Mouse (Mus musculus) embryonic facial prominence, embryonic 14.5 days (tissue): ENCODE results near the gene Anapc5. TPM values are rescaled to one million over a fixed set of nuclear protein-coding genes. Genes with fewer than 3 reads are reported as not detected.
A peak's percentile ranks its signal among the peaks of the same experiment; 100 is the strongest.

ENCODE experiments used
- ATAC-seq: fragments of 200-750 bp; cut with Nextera tagmentation; 2 replicates; pipeline ENCODE4 v1.8.0; 2017; ENCODE audit warnings: low read depth, moderate number of reproducible peaks, moderate TSS enrichment
- DNase-seq: peaks from one replicate; pipeline ENCODE4 v3.0.0-alpha.2; 2015; ENCODE audit warnings: low spot score
- H3K27ac ChIP-seq: fragments of 300-500 bp; sonication (generic); replicated peaks from 2 replicates; pipeline ENCODE4 v1.5.1; 2014; ENCODE audit warnings: low read depth, mild to moderate bottlenecking, low read length, moderate library complexity
- H3K27me3 ChIP-seq: fragments of 300-500 bp; sonication (generic); replicated peaks from 2 replicates; pipeline ENCODE4 v1.6.1; 2014; ENCODE audit warnings: low read length; ENCODE audit not compliant: control insufficient read depth, insufficient read depth
- H3K36me3 ChIP-seq: fragments of 300-500 bp; sonication (generic); 2 replicates; pipeline ENCODE4 v1.6.1; 2014; ENCODE audit warnings: low read length, mixed read lengths; ENCODE audit not compliant: control insufficient read depth, insufficient read depth
- H3K4me1 ChIP-seq: fragments of 300-500 bp; sonication (generic); 2 replicates; pipeline ENCODE4 v1.6.1; 2014; ENCODE audit warnings: antibody characterized with exemption, low read length; ENCODE audit not compliant: control insufficient read depth, insufficient read depth
- H3K4me2 ChIP-seq: fragments of 300-500 bp; sonication (generic); 2 replicates; pipeline ENCODE4 v1.6.1; 2014; ENCODE audit warnings: low read depth, mild to moderate bottlenecking, low read length, moderate library complexity, mixed read lengths
- H3K4me3 ChIP-seq: fragments of 300-500 bp; sonication (generic); 2 replicates; pipeline ENCODE4 v1.5.1; 2014; ENCODE audit warnings: low read depth, mild to moderate bottlenecking, low read length
- H3K9ac ChIP-seq: fragments of 300-500 bp; sonication (generic); 2 replicates; pipeline ENCODE4 v1.6.1; 2014; ENCODE audit warnings: low read depth, mild to moderate bottlenecking, low read length, moderate library complexity, mixed read lengths
- H3K9me3 ChIP-seq: fragments of 300-500 bp; sonication (generic); 2 replicates; pipeline ENCODE4 v1.6.1; 2016; ENCODE audit warnings: low read length; ENCODE audit not compliant: control insufficient read depth
- WGBS: fragments of 180-500 bp; shearing (Covaris S2); extraction: QIAGEN DNeasy Blood & Tissue Kit; methylation state at CpG from one replicate; pipeline ENCODE4 v1.1.7; 2014; 5-methylcytosine and 5-hydroxymethylcytosine counted together
- polyA plus RNA-seq: library from polyadenylated mRNA; unstranded; fragments of >200 nt; fragmentation: Nextera tagmentation; extraction: Ambion mirVana; gene quantifications from 2 replicates; pipeline ENCODE4 v1.2.1, GENCODE M21; 2014

Gene Anapc5
- polyA plus RNA-seq, 1 experiment from 2014 or later: 367 TPM

DNA sequence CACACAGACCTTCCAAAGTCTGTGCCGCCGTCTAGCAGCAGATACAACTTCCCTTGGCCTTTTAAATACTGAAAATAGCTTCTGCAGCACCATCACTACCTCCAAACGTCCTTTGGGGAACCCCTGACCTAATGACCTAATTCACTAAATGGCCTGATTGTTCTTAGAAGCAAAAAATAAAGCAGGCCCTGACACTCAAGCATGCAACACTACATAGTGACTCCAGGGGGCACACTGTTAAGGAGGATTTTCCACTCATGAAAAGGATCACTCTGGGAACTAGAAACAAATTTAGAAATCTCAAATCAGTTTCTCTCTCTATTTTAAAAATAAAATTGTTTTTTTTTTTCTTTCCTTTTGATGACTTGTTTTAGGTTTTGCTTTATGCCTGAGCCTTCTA, 15.6 kb downstream of the Anapc5 start:
- Histone ChIP-seq H3K4me3 (no peak overlapping the region), H3K9me3 (no peaks in the 10 kb centered on the region), H3K4me1 (no peaks in the 10 kb centered on the region), H3K9ac (no peak overlapping the region), H3K27me3 (no peaks in the 10 kb centered on the region), H3K27ac (no peak overlapping the region), H3K4me2 (no peak overlapping the region), H3K36me3 (peaks cover 91% of the 10 kb centered on the region)
- ATAC-seq (no peak), DNase-seq (no peak)
- WGBS: 52% methylated on average over 3 of the region's 3 CpGs

DNA sequence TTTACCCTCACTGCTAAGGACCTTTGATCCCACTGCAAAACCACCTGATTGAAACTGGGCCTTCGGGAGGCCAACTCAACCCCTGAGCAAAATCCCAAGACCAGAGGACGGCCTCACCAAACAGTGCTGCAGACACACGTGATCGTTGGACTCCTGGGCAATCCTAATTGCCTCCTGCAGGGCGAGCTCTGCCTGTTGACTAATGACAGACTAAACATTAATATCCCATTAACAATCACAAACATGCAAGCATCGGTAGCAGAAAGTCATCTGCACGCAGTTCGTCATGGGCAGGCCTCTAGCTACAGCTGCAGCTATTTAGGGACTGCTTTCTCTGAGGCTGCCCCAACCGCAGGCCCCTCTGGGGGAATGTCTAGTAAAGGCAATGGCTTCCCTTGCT, 18.4 kb downstream of the Anapc5 start:
- DNase-seq: peak; percentile 74
- no peaks in the 10 kb centered on the region for H3K4me1 ChIP-seq
- no peak overlapping the region for H3K9ac ChIP-seq
- no peaks in the 10 kb centered on the region for H3K9me3 ChIP-seq
- H3K4me2 ChIP-seq: no peak overlapping the region
- H3K27me3 ChIP-seq: no peaks in the 10 kb centered on the region
- WGBS: 67% methylated on average over 9 of the region's 9 CpGs
- peaks cover 100% of the 10 kb centered on the region for H3K36me3 ChIP-seq
- H3K4me3 ChIP-seq: no peak overlapping the region
- H3K27ac ChIP-seq: no peak overlapping the region
- no peak for ATAC-seq

DNA sequence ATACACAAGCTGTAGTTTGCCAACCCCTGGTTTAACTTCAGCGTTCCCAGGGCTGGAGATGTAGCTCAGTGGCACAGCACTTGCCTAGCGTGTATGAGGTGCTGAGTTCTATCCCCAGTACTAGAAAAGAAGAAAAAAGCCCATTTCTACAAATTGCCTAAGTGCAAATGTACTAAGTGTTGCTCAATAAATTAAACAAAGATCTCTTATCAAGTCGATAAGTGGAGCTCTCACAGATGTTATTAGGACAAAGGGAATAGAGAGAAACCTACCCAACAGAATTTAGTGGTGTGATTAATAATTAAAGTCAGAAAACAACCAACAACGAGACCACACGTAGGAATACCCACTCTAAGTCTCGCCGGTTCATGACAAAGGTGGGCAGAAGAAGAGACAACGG, 19.5 kb downstream of the Anapc5 start:
- Histone ChIP-seq H3K4me1 (no peaks in the 10 kb centered on the region), H3K27ac (no peak overlapping the region), H3K9ac (no peak overlapping the region), H3K9me3 (no peaks in the 10 kb centered on the region), H3K27me3 (no peaks in the 10 kb centered on the region), H3K4me3 (no peak overlapping the region), H3K4me2 (no peak overlapping the region), H3K36me3 (peaks cover 97% of the 10 kb centered on the region)
- ATAC-seq: no peak
- DNase-seq: no peak
- 97% methylated on average over 8 of the region's 8 CpGs for WGBS

DNA sequence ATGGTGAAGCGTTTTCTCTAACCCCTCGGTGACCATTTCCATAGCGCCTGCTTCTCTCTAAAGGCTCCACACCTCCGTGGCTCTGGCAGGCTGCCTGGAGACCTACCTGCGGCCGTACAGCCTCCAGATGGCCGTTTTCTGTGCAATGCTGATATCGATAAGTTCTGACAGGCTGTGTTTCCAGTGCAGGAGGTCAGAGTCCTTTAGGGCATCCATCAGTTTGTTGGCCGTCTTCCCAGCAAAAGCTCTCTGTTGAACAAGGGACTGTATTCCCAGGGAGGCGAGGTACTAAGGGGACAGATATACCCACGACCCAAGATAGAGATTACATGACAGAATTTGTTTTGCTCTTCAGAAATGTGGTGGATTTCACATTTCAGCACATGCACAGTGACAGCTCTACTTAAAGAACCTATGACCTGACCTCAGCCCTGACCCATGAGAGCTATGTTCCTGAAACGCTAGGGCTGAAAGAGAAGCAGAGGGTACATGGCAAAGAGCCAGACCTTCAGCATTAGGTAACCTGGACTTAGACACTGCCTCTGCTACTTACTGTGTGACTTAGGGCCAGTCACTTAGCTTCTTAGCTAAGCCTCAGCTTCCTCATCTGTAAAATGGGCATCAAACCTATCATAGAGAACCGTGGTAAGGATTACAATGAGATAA, 20.7 kb downstream of the Anapc5 start:
- ATAC-seq (no peak), DNase-seq (no peak)
- Histone ChIP-seq H3K4me2 (no peak overlapping the region), H3K4me3 (no peak overlapping the region), H3K27ac (no peak overlapping the region), H3K9ac (no peak overlapping the region), H3K9me3 (no peaks in the 10 kb centered on the region), H3K36me3 (peaks cover 96% of the 10 kb centered on the region), H3K27me3 (no peaks in the 10 kb centered on the region), H3K4me1 (no peaks in the 10 kb centered on the region)
- WGBS: 61% methylated on average over 13 of the region's 13 CpGs

DNA sequence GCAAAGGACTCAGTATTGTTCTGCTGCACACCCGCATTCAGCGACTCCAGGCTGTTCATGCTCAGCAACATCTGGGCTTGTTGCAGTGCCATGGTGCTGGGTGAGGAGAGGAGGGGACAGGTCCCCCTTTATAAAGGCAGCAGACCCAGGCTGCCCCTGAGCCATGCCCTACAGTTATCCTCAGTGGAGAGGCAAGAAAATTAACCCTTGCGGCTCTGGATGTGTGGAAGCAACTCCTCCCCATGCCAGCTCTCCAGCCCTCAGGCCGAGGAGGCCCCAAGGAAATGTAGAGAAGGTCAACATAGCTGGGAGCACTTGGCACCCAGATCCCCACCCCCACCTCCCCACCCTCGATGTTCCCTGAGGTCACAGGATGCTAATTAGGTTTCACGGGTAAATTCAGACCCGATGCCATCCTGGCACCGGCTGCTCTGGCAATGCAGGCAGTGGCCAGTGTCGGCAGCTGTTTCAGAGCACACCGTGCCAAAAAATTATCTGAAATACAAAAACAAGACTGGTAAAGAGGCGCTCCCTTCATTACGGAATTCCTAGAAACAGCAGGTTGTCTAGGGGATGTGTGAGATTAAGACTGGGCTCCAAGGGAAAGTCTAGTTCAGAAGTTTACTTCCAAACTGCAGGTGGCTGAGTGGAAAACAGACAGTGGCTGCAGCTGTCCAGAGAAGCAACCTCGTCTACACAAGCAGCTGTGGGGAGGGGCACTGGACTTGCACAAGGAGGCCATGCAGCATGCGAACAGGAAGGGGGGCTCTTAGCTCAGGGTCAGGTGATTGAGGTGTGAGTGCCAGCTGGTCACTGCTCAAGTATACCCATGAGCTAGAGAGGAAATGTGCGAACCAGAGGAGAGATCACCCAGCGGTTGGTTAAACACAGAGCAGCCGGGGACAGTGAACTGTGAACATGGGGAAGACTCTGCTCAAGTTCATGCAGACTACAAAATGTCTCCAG, 21.5 kb downstream of the Anapc5 start:
- no peak overlapping the region for H3K4me3 ChIP-seq
- H3K27me3 ChIP-seq: no peaks in the 10 kb centered on the region
- 76% methylated on average over 17 of the region's 17 CpGs for WGBS
- ATAC-seq (peak; percentile 53), DNase-seq (peak; percentile 71)
- peaks cover 94% of the 10 kb centered on the region for H3K36me3 ChIP-seq
- 0 out of 2 replicates have a peak overlapping the region, but pooled peaks have one; percentile 33 for H3K27ac ChIP-seq
- no peaks in the 10 kb centered on the region for H3K9me3 ChIP-seq
- H3K9ac ChIP-seq: 0 out of 2 replicates have a peak overlapping the region, but pooled peaks have one; percentile 14
- H3K4me2 ChIP-seq: no peak overlapping the region
- no peaks in the 10 kb centered on the region for H3K4me1 ChIP-seq

DNA sequence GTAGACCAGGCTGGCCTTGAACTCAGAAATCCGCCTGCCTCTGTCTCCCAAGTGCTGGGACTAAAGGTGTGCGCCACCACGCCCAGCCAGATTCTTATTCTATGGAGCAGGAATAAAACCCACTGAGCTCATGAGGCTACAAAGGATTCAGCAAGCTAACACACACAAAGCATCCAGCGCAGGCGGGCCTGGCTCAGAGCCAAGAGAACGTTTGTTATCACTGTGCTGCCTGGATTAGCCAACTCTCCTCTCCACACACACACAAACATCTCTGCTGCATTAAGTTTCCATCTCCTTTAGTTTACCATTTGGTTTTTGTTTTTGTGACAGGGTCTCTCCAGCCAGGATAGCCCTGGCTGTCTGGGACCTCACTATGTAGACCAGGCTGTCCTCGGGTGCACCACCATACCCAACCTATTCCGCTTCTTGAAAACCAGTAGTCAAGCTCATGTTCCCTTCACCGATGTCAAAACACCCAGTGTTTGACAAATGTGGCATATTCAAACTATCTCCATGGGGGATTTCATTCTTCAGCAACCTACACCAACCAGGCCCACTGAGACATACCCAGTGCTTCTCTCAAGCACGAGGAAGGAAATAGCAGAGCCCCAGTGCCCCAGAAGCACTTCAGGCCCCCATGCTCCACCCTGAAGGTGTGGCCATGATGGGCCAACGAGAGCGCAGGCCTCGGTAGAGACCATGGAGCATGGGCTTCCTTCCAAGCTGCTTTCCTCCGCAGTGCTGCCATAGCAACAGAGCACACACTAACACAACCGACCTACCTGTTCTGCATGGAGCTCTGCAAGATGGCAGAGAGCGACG, 22.4 kb downstream of the Anapc5 start:
- 67% methylated on average over 17 of the region's 17 CpGs for WGBS
- H3K9me3 ChIP-seq: no peaks in the 10 kb centered on the region
- no peaks in the 10 kb centered on the region for H3K4me1 ChIP-seq
- peak; percentile 67 for ATAC-seq
- peak; percentile 79 for DNase-seq
- no peak overlapping the region for H3K27ac ChIP-seq
- no peaks in the 10 kb centered on the region for H3K27me3 ChIP-seq
- no peak overlapping the region for H3K4me3 ChIP-seq
- no peak overlapping the region for H3K9ac ChIP-seq
- H3K4me2 ChIP-seq: no peak overlapping the region
- peaks cover 92% of the 10 kb centered on the region for H3K36me3 ChIP-seq

DNA sequence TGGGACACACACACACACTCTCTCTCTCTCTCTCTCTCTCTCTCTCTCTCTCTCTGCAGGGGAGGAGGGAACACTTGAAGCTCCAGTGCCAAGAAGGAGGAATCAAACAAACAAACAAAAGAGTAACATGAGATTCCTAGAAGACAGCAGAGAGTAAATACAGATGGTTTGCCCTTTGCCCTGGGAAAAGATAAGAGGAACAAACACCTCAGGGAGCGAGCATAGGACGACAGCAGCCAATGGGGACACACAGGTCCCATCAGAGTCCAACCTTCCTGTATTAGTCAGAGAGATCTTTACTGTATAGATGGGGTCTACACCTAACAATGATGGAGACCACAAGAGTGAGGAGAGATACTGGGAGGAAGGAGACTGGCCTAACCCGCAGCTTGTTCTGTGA, 23.3 kb downstream of the Anapc5 start:
- Histone ChIP-seq H3K36me3 (peaks cover 93% of the 10 kb centered on the region), H3K27me3 (no peaks in the 10 kb centered on the region), H3K4me3 (no peak overlapping the region), H3K9me3 (no peaks in the 10 kb centered on the region), H3K9ac (no peak overlapping the region), H3K4me1 (no peaks in the 10 kb centered on the region), H3K4me2 (no peak overlapping the region), H3K27ac (no peak overlapping the region)
- DNase-seq (no peak), ATAC-seq (no peak)
- WGBS: 89% methylated on average over 3 of the region's 3 CpGs

DNA sequence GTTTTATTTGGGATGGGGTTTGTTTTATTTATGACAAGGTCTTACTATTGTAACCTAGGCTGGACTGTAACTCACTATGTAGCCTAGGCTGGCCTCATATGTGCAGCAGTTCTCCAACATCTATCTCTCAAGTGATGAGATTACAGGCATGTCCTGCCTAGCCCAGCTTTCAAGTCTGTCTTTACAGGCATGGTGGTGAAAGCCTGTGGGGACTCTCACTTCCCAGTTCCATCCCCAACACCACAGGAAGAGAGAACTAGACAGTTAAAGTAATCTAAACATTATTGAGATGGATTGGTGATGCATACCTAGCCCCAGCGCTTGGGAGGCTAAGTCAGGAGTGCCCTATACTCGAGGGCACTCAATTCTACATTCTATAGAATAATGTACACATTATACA, 32.4 kb downstream of the Anapc5 start:
- WGBS: 83% methylated on average over 2 of the region's 2 CpGs
- Histone ChIP-seq H3K9ac (no peak overlapping the region), H3K36me3 (peaks cover 67% of the 10 kb centered on the region), H3K27me3 (no peaks in the 10 kb centered on the region), H3K9me3 (no peaks in the 10 kb centered on the region), H3K4me3 (no peak overlapping the region), H3K27ac (no peak overlapping the region), H3K4me2 (no peak overlapping the region), H3K4me1 (no peaks in the 10 kb centered on the region)
- DNase-seq: no peak
- ATAC-seq: no peak
